Mouse (Mus musculus) cerebellum, postnatal 14 days (tissue): ENCODE results near the gene Arvcf.

ENCODE experiments used
- DNase-seq, 2 experiments: peaks; one replicate each; pipeline ENCODE4 v3.0.0; 2021; ENCODE audit warnings: mixed read lengths in 2 of 2

Gene Arvcf

DNA sequence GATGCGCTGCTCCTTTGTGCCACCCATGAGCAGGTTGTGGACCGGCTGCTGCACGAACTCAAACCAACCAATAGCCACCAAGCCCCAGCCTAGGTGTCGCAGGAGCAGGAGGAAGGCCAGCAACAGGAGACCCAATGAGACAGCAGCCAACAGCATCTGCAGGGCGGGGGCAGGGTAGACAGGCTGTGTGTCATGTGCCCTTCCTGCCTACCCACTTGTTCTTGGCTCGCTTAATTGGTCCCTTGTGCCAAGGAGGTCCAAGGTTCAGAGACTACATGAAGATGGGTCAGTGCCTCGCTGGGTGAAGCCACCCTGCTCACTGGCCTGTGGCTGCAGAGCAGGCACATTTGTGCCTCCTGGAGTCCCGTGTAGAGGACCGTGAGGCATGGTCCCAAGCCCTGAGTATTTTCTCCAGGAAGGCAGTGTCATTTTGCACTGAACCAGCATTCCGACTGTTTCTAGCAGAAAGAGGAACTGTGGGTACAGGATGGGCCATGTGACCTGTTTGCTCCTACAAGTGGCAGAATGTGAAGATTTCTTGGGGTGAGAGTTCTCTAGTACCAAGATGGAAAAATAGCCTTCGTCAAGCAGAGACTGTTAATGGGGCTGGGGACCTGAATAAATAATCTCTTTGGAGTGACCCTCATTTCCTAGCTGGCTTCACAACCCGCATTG, 64.0 kb downstream of the Arvcf start:
- DNase-seq = peak in 1 of 2 experiments; percentile 64

DNA sequence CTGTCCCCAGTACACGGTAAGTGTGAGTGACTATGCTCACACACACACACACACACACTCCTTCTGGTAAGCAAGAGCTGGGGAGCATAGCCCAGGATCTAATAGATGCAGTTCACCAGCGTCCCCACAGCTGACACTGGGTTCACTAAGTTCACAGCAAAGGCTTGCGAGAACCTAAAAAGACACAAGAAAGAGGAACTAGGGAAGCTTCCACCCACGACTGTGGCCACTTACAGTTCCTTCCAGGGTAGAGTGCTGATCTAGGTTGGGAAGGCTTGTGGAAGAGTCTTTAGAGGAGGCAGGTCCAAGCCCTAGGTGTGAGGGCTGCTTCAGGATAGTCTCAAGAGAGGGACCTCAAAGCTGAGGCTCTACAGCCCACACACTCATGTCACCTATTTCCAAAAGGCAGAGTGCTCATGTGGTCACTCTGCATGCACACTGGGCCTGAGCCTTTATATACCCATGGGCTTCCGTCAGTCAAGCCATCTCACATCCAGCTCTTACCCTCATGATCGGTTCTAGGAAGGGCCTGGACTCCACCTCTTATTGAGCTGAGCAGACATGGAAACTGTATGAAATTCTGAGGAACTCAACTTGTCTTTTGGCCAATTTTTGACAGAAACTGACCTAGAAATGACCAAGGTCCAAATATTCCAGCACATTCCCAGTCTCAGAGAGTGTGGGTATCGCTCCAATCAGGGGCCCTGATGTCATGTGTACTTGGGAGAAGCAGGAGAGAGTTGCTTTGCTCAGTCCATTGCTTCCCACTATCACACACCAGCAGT, 65.2 kb downstream of the Arvcf start:
- no peak for DNase-seq

DNA sequence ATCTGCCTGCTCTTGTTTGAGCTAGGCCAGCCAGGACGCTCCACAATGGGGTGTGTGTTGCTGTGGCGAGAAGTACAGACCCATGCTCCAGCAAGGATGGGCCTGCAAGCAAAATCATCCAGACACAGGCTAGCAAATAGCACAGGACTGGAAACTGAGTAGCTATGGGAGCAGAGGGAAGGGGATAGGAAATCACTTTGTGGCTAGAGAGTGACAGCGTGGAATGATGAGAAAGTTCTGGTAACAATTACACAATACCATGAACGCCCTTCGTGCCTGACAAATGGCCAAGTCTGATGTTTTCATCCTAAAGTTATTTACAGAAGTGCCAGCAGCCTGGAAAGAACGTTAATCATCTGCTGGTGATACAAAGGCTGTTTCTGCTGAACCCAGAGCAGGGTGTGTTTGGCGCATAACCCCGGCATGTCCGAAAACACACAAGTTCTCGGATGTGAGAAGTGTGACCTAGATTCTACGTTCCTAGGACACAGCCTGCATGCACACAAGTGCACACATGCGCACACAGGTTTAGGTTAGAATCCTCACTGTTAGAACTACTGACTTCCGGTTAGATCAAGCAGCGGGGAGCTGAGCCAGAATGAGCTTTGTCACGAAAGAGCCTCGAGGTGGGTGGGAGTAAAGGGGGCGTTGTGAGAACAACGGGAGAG, 68.2 kb downstream of the Arvcf start:
- DNase-seq = no peak

DNA sequence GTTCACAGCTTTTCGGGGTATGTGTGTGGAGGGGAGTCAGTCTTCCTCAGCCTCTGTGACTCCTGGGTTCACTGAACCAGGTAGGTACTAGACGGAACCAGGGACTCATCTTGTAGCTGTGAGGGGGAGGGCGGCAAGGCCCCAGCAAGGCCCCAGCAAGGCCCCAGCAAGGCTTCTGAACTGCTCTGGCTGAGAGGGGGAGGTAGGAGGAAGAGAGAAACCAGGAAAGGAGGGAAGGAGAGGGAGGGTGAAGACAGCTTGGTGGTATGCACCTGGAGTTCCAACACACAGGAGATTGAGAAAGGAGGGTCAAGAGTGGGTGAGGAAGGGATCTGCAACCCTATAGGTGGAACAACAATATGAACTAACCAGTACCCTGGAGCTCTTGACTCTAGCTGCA, 68.9 kb downstream of the Arvcf start:
- no peak for DNase-seq

DNA sequence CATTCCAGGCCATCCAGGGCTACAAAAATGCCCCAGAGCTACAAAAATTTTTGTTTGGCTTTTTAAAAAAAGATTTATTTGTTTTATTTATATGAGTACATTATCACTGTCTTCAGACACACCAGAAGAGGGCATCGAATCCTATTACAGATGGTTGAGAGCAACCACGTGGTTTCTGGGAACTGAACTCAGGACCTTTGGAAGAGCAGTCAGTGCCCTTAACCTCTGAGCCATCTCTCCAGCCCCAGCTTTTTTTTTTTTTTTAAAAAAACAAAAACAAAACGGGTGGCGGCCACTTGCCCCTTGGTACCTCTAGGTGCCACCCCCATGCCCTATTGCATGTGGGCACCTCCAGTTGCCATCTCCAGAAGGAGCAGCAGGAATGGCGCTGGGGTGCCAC, 69.5 kb downstream of the Arvcf start:
- no peak for DNase-seq

DNA sequence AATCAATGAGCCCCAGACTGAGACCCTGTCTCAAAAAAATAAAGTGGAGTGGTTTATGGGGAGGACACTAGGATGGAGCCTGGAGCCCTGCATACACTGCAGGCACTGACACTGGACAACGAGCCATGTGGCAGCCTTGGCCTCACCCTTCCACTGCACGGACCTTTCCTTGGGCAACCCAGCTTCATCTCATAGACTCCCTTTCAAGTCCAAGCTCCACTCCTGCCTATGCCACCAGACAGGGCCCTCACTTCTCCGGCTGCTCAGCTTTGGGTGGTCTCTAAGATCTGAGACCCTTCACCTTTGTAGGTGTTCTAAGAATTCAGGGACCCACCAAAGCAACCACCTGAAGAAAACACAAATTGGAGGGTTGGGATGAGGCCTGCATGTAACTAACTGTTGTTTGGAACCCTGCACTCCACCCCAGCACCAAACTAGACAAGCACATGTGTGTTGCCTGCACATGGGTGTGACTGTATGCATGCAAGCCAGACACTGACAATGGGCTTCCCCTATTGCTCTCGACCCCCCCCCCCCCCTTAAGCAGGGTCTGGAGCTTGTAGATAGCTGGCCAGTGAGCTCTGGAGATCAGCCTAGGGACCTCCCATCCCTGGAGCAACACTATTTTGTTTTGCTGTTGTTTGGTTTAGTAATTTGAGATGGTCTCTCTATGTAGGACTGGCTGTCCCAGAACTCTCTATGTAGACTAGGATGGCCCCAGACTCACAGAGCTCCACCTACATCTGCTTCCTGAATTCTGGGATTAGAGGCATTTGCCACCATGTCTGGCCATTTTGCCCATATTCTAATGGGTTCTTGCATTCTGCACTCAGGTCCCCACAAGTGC, 71.0 kb downstream of the Arvcf start:
- no peak for DNase-seq

DNA sequence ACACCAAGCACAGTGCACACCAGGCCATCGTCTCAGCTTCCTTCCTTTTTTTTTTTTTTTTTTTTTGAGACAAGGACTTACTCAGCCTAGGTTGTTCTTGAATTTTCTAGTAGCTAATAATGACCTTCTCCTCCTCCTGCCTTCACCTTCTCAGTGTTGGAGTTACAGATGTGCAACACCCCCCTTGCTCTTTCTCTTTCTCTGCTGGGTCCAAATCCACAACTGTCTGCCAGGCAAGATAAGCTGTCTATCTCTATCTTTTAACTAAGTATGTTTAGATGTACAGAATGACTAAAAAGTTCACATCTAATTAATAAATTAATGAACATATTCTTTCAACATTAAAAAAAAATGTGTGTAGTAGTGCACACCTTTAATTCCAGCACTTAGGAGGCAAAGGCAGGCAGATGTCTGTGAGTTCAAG, 71.6 kb downstream of the Arvcf start:
- DNase-seq = no peak

DNA sequence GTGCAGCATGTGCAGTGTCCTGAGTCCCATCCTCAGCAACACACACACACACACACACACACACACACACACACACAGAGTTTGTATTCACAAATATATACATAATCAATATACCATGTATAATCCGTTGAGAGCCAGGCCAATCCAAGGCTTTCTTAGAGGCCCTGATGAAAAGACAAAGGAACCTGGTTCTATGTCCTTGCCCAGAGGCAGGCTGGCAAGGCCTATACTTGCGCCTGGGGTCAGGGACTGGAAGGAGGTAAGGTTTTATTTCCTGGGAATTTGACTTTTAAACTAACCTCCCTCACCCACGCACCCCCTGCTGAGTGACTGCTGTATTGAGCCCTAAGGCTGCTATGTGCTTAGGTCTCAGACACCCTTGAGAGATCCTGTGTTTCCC, 72.6 kb downstream of the Arvcf start:
- no peak for DNase-seq

DNA sequence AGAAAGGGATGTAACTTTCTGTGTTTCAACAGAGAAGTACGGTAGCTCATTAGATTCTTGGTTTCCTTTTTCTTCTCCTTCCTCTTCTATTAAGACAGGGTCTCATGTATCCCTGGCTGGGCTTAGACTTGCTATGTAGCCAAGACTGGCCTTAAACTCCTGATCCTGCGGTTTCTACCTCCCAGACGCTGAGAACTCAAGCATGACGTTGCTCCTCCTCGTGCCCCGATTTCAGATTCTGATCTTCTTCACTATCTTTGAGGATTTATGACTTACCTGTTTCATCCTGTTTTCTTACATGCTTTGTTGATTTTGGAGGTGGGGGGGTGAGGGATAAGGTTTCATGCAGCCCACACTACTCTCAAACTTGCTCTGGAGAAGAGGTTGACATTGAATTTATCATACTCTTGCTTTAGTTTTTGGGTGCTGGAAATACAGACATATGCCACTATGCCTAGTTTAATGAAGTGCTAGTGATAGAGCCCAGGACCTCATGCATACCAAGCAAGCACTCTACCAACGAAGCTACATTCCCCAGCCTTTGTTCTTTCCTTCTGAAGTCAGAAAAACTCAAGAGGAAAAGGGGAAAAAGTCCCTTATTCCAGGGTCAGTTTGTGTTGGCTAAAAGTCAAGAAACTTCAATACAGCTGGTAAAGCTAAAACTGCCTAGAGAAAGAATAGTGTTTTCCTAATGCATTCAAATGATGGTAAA, 75.4 kb downstream of the Arvcf start:
- DNase-seq = no peak

DNA sequence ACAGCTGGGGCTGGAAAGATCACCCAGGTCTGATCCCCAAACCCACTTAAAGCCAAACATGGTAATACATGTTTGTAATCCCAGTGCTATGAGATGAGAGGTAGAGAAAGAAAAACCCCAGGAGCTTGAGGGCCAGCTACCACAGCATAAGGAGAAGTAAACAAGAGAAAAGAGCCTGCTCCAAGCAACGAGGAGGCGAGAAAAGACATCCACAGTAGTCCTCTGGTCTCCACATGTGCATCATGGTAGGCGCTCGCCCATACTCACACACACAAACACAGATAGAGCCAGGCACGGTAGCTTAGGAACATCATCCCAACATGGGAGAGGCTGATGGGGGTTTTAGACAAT, 75.9 kb downstream of the Arvcf start:
- no peak for DNase-seq

DNA sequence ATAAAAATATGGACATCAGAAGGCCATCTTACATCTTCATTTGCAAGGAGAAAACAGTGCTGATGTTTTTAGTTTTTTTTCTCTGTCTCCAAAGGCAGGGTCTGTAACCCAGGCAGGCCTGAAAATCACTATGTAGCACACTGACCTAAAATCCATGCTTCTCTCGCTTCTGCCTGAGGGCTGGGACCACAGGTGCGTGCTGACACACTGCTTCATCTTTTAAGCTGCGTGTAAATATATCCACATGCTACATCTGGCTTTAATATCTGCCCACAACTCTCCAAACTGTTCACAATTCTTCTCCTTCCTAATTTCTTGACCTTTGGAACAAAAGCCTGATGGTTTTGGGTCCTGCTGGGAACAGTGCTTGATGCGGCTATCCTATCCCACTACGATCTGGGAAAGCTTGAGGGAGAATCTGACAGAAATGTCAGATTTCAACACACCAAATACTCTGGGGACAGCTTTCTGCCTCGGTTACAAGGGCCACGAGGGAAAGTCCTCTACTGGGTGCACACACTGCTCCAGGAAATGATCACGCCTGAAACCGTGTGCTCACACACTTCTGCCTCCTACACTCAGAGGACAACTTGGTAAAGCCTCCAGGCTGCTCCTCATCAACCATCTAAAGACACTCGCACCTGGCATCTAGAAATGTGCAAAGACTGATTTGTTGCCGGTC, 76.5 kb downstream of the Arvcf start:
- DNase-seq = no peak

DNA sequence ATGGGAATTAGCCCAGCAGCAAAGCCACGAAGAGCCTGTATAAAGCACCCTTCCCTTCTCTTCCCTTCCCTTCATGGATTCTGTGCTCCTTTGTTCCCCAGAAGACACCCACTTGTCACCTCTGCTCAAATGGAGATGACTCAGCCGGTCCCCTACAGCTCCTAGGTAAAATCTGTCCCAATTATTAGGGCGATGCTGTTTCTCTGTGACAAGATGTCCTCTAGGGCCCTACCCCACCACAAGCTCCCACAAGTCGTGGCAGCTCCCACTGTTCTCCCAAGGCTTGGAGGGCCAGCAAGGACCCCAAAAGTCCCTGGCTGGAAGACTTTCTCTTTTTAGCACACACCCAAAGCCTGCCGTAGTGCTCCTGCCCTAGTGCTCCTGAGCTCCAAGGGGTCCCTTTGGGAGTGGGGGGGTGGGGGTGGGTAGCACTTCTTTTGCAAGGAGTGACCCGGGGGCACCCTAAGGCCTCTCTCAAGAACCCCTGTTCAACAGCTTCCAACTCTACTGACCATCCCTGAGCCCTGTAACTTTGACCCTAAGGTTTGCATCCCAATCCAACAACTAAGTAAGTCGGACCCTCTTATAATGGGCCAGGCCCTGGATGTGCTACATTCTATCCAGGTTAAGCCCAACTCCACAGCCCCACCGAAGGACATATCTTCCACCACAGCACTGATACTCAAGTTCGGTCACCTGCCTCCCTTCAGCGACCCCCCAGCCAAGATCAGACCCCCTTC, 77.7 kb downstream of the Arvcf start:
- peak in 1 of 2 experiments; percentile 30 for DNase-seq

DNA sequence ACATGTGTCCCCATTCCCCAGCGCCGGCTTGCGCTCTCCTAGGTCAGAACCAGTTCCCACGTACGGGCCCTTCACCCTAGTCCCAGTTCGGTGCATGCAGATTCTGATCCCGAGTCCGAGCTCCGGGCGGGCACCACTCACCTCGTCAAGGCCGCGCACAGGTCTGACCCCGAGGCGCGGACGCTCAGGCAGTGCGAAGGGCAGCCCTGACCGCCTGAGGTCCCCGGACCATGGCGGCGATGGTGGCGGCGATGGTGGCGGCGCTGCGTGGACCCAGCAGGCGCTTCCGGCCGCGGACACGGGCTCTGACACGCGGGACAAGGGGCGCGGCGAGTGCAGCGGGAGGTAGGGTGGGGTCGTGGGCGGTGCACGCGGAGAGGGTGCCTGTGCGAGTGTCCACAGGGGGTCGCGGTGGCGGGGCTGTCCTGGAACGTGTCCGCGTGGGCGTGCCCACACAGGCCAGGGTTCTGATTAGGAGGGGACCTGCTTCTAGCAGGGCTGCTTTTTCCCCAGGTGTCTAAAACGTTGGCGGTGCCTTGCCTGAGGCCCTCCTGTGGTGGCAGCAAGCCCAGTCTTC, 78.3 kb downstream of the Arvcf start, which contains the start of gene Txnrd2:
TSS of gene Txnrd2 (plus strand) at position 170 of the 577 bp plus-strand sequence.
- DNase-seq = peak; percentile 83 to 84

DNA sequence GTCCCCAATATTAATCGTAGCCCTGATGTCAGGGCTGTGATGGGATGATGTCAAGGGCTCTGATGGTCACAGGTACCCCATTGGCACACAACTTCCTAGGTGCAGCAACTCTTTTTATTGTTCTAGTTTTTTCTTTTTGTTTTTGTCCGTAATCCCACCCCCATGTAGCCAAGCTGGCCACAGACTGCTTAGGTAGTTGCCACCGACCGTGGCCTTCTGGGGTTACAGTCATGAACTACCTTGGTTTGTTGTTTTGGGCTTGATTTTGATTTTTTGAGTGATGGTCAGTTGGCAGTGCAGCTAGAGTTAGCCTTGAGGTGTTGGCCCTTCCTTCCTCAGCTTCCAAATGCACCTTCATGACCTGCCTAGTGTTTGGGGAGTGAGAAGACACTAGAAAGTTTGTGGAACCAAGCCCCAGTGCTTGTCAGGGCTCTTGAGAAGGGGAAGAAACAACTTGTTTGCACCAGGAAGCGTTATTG, 78.9 kb downstream of the Arvcf start, which contains the start of gene Comt:
TSS of gene Comt (minus strand) at position 51 of the 479 bp plus-strand sequence.
- no peak for DNase-seq

DNA sequence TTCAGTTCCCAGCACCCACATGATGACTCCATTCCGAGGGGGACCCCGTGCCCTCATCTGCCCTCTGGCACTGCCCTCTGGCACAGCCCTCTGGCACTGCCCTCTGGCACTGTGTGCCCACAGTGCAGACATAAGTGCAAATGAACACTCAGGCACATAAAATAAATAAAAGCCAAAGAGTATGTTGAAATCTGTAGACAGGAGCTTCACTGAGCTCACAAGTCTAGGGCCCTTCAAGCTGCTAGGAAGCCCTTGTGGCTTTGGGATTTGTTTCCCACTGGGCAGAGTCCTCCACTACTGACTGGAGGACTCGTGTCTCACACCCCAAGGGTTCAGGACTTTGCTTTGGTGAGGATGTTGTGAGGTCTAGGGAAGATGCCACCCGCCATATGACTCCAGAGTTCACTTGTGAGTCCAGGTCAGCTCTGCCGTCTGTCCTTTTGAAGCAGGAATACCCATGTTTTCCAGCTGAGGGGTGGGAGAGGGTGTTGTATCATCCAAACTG, 80.1 kb downstream of the Arvcf start:
- DNase-seq = no peak

DNA sequence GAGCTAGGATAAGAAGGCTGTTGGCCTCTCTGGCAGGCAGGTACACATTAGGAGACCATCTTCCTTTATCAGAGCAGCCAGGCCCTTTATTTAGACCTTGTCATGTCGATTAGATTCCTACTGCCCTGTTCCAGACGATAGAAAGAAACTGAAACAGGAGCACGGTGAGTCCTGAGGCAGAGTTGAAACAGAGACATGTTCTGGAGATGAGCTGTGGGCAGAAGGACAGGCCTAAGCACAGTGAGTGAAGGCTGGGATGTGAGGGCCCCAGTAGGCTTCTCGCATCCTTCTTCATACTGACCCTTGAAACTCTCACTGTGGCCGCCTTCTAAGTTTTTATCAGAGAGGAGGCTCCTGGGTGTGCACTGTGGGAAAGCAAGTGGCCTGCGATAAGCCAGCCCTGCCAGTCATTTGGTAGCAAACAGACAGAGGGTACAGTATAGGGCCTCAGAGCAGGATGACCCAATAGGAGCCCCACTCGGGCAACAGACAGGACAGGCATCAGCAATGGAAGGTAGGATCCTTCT, 80.6 kb downstream of the Arvcf start:
- DNase-seq = no peak

DNA sequence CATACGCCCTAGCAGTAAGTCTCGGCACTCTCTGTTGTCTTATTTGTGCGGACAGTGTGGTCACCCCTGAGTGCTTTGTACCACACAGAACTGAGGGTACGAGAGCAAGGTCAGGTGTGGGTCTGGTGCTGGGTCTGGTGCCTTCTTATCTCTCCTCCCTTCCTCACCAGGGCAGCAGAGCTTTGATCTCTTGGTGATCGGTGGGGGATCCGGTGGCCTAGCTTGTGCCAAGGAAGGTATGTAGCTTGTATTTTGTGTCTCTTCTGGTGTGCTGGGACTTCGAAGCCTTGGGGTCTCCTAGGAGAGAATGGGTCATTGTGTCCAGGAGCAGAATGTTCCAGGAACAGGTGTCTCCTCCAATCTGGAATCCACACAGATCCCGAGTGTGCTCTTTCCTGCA, 81.7 kb downstream of the Arvcf start:
- no peak for DNase-seq

DNA sequence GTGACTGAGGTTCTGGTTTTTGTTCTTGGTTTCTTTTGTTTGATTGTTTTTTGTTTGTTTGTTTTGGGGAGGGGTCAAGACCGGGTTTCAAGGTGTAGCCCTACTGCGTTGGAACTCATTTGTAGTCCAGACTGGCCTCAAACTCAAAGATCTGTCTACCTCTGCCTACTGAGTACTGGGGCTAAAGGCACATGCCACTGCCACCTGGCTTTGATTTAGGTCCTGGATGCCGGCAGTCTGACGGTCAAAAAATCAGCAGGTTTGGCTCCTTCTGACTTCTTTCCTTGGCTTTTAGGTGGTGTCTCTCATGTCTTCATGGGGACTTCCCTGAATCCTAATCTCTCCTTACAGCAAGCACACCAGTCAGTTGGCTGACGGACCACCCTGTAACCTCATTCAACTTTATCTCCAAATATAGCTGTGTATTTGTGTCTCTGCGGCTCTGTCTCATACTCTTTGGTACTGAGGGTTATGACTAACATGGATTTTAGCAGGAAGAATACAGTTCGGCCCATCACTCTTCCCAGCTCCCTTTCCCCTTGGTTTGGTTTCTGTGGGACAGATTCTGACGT, 82.7 kb downstream of the Arvcf start:
- DNase-seq = no peak

DNA sequence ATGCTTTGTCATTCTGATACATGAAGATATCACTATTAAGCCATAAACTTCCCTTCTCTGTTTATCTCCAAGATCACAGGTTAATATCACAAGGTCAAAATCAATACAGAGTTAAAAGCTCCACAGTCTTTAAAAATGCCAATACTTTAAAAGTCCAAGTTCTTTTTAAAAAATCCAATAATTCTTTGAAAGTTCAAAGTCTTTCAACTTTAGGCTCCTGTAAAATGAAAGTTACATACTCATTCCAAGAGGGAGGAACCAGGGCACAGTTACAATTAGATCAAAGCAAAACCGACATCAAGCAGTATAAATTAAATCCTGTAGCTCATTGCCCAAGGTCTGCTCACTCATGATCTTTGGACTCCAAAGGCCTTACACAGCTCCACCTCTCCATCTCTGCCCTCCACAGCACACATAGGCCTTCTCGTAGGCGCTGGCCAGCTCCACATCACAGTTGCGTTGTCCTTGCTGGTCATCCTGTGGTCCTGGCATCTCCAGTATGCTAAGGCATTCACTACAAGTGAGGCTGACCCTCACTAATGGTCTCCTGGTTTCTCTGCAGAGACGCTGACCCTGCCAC, 85.4 kb downstream of the Arvcf start:
- DNase-seq = no peak
